Mouse (Mus musculus): ENCODE results near the gene Itpa.

- no peak for TF ChIP-seq CTCF (IDR thresholded peaks at IDR 0.05; ENCODE audit: low read depth, low read length)
- TF ChIP-seq POLR2A (IDR thresholded peaks at IDR 0.05; ENCODE audit: extremely low read depth, insufficient read depth, low read length) = no peak
Measured at GRCm38 (mm10) chr2:130663342-130663741, 4.1 kb upstream of the Itpa start.
